Mouse (Mus musculus) megakaryocyte progenitor cell, adult 5-6 weeks (primary cell): ENCODE measurements around the gene Wdr1. TPM values are rescaled to one million over a fixed set of nuclear protein-coding genes. Genes with fewer than 3 reads are reported as not detected.
A peak's percentile ranks its signal among the peaks of the same experiment; 100 is the strongest.
"Not testable (repeated sequence)": the region's sequence is repeated elsewhere in the genome, so short reads cannot be mapped to it uniquely, and the experiment has no call there.

ENCODE experiments used
- ATAC-seq: replicated peaks from 2 replicates; pipeline ENCODE4 v1.8.0; 2016; ENCODE audit warnings: mild to moderate bottlenecking, moderate TSS enrichment, inconsistent platforms; ENCODE audit not compliant: poor library complexity
- total RNA-seq, 2 experiments: library from RNA; stranded (forward) in 1 of 2; stranded (reverse) in 1 of 2; fragments of 157-497, 149-512 nt in 1 of 2; fragments of 200-1000 nt in 1 of 2; gene quantifications; 2 replicates each; pipeline versions ENCODE4 v1.2.3 to v1.2.4; 2015 to 2017

Wdr1 gene
- total RNA-seq (2015) (127 and 134 TPM in 2 replicates), total RNA-seq (2017) (209 TPM in 2 replicates)

- no peak for ATAC-seq
Measured at GRCm38 (mm10) chr5:38563121-38563520, at the start of gene Wdr1. Gene Wdr1 (minus strand): TSS chr5:38563221.

GRCm38 (mm10) chr5:38611118-38611517, 48.1 kb upstream of the Wdr1 start:
- peak; percentile 87 for ATAC-seq

GRCm38 (mm10) chr5:38608219-38608618, 45.2 kb upstream of the Wdr1 start:
- not testable (repeated sequence) for ATAC-seq

- no peak for ATAC-seq
Measured at GRCm38 (mm10) chr5:38598647-38599304, 35.8 kb upstream of the Wdr1 start.

DNA sequence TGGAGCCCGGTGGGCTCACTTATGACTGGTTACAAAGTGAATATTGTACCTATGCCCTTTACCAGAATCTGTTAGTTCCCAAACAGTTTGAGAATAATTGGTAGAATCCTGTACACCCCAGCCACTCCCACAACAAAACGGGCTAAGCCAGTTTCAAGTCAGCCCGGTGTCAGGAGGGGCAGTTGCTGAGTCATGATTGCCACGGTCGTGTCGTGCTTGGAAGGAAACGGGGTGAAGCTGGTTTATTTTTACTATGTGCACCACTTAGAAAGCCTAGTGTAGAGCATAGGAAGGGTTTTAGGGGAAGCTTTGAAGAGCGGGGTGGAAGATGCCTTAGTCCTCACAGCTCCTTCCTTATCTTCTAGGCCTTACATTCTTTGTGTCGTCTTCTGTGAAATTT, 25.9 kb upstream of the Wdr1 start:
- peak; percentile 88 for ATAC-seq

DNA sequence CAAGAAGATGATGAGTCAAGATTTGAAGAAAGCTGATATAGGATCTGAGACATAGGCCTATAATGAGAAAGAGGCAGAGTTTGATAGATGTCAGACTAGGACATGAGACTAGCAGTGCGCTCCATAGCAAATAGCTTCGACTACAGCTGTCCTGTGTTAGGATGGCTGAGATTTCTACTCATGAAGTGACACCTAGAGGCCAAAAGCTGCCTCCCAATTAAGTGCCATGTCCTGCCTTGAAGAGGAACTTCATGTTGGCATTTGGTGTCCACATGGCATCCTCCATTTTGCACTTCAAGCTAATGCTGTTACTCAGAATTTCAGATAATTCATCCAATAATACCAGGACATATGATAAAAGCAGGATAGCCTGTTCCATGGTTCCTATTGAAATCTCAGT, 22.4 kb upstream of the Wdr1 start:
- no peak for ATAC-seq

DNA sequence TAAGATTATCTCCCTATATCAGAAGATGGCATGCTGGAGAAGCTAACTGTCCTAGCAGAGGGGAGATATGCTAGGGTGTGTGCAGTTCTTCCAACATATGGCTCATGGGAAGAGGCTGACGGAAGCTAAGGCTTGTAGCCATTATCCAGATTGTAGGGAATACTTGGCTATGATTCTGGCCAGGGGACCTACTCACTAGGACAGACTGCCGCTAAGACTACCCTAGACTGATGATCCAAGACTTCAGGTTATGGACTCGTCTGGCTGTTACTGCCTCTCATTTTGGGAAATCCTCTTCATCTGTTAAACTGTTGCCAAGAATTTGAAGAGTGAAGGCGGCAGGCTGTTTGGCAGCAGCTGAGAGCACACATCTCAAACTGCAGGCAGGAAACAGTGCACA, 20.0 kb upstream of the Wdr1 start:
- ATAC-seq = no peak

DNA sequence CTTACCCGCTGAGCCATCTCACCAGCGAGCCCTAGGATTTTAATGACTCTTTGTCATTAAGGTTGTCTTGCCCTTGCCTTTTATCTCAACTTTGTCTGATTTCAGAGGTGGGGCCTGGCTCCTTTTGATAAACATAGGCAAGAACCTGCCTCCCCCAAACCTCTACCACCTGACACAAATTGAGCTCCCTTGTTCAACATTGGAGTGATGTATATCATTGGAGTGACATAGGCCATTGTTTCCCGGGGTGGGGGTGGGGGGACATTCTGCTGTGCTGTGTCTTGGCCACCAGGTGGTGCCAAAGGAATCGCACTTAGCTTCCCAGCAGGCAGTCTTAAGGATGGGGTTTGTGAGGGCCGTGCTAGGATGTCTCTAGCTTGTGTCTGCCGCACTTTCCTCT, 17.7 kb upstream of the Wdr1 start:
- ATAC-seq = peak; percentile 91

- peak; percentile 69; the same call in 1 of the 2 replicates for ATAC-seq
Measured at GRCm38 (mm10) chr5:38570876-38571275, 7.9 kb upstream of the Wdr1 start.

DNA sequence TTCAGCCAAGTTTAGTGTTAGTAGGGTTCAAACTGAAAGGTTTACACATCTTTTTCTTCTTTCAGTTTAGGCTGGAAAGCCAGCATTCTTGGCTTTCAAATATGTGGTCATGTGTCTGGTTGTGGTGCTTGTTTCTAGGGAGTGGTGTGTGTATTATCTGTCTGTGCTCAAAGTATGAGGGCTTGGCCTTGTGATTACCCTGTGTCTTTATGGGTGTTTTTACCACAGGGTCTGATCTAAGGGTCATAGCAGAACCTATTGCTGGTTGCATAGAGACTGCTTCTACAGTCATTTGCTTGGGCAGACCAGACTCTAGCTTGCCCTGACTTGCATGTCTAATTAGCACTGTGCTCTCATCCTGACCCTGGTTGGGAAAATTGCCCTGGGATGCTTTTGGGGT, 5.6 kb upstream of the Wdr1 start:
- ATAC-seq = no peak

- no peak for ATAC-seq
Measured at GRCm38 (mm10) chr5:38564831-38565230, 1.8 kb upstream of the Wdr1 start.

DNA sequence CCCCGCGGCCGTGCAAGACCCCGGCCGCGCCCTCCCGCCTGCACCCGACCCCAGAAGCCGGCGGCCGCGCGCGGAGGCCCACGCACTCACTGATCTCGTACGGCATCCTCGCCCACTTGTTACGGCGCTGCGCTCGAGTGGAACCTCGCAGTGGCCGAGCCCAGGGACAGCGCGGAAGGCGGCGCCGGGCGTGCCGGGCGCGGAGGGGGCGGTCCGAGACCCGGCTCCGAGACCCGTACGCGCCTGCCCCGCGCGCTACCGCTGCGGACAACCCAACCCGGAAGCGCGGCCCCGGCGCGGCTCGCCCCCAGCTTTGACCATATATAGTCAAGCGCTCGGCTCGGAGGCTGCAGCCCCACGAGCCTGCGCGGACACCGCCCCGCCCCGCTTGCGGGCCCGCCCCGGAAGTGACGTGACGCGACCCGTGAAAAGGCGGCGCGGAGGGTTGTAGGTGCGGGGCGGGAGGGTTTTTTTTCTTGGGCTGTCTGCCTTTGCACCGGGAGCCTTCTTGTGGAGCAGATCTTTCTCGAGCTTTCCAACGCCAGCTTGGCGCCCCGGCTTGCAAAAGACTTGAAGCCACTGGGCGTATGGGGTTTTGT, 1.5 kb downstream of the Wdr1 start:
- ATAC-seq = peak; percentile 85

GRCm38 (mm10) chr5:38560586-38561425, 2.2 kb downstream of the Wdr1 start:
- ATAC-seq = peak; percentile 48

DNA sequence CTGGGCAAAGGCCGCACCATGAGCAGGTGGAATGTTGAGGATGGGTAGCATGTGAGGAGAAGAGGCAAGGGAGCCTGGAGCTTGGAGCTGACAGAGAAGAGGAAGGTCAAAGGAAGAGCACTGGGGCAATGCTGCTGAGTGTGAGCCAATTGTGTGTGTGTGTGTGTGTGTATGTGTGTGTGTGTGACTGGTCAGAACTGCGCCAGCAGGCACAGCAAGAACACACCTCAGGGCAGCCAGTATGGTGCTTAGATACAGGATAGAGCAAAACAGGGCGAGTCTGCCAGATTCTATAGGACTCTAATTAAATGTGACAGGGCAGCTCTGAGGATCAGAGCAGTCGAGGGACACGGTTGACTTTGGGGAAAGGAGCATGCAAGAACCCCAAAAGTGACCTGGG, 4.2 kb downstream of the Wdr1 start:
- no peak for ATAC-seq

DNA sequence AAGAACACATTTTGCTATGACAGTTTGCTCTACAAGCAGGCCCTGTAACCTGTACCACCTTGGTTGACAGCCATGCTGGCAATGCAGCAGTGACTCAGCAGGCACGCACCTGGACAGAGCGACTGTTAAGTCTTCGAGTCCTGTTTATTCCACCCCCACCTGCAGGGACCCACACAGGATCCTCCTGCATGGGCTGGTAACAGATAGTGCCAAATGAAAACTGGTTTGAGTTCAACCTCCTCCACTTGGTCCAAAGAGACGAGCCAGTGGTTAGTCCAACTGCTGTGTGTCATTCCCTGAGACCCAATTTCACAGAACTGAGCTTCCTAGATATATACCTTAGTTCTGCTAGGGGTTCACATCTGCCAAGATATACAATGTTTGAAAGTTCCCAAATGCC, 5.2 kb downstream of the Wdr1 start:
- ATAC-seq = no peak

GRCm38 (mm10) chr5:38556406-38556805, 6.6 kb downstream of the Wdr1 start:
- no peak for ATAC-seq

GRCm38 (mm10) chr5:38553953-38554352, 9.1 kb downstream of the Wdr1 start:
- ATAC-seq = no peak

GRCm38 (mm10) chr5:38553491-38553890, 9.5 kb downstream of the Wdr1 start:
- ATAC-seq = no peak

DNA sequence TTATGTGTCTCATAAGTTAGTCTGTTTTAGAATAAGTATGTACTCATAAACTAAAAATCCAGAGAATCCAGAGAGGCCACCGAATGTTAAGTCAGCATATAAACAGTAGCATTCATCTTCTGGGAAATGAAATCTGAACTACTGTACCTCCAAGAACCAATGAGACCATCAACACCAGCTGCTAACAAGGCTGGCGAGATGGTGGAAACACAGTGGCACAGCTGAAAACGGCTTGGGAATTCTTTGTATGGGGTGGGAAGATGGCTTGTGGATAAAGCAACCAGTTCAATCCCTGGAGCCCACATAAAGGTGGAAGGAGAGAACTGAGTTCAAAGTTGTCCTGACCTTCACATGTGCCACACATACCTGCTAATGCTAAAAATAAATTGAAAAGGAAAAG, 10.4 kb downstream of the Wdr1 start:
- ATAC-seq = no peak

DNA sequence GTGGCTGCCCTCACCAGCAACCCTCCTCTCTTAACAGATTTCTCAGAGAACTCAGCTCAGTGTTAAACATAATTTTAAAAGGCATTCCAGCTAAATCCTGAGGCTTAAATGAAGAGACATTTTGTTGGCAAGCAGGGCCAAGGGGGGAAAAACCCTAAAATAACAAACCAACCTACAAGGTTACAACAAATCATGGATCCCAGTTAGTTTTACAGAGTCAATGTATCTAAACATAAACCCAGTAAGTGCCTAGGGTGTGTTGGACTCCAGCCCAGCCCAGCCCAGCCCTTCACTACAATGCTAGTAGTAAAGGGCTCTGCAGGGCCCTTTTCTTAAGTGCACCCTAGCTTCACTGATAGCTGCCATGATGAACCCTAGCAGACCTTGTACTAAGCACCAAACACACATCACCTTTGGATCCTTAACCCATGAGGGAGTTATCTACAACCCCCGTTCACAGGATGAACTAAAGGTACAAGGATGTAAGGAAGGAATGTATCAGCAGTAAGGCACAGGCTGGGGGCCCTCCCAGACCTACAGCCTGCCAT, 12.7 kb downstream of the Wdr1 start:
- no peak for ATAC-seq

GRCm38 (mm10) chr5:38549461-38549909, 13.5 kb downstream of the Wdr1 start:
- no peak for ATAC-seq

DNA sequence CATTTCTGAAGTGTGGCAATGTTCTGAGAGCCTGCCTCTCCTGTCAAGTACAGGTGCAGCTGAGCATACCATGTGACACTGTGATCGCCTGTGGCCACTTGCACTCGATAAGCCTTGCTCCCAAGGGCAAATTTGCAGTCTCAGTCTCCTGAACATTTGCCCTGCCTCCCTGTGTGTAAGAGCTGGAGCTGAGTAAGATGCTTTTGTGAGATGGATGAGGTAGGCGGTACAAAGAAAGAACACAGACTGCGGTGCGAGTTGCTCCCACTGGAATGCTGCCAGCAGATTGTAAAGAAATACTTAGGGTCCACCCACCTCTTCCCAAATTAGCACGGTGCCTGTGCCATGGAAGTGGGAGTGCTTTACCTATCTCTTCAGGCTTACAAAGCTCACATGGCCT, 15.6 kb downstream of the Wdr1 start:
- no peak for ATAC-seq
